Mouse (Mus musculus) gastrocnemius, adult 8-10 months (tissue): ENCODE results near the gene Ranbp3. TPM values are rescaled to one million over a fixed set of nuclear protein-coding genes. Genes with fewer than 3 reads are reported as not detected.
"Not testable (repeated sequence)": the region's sequence is repeated elsewhere in the genome, so short reads cannot be mapped to it uniquely, and the experiment has no call there.

ENCODE experiments used
- DNase-seq, 2 experiments: peaks; one replicate each; pipeline ENCODE4 v3.0.0; 2022; ENCODE audit warnings: low spot score in 2 of 2
- total RNA-seq, 4 experiments: library from RNA; stranded (reverse); gene quantifications; 2 replicates each; pipeline ENCODE4 v1.2.4; 2022

The Ranbp3 gene
- total RNA-seq = 10 to 100 TPM; 36.5 to 40.7 (median 39.7) TPM

DNA sequence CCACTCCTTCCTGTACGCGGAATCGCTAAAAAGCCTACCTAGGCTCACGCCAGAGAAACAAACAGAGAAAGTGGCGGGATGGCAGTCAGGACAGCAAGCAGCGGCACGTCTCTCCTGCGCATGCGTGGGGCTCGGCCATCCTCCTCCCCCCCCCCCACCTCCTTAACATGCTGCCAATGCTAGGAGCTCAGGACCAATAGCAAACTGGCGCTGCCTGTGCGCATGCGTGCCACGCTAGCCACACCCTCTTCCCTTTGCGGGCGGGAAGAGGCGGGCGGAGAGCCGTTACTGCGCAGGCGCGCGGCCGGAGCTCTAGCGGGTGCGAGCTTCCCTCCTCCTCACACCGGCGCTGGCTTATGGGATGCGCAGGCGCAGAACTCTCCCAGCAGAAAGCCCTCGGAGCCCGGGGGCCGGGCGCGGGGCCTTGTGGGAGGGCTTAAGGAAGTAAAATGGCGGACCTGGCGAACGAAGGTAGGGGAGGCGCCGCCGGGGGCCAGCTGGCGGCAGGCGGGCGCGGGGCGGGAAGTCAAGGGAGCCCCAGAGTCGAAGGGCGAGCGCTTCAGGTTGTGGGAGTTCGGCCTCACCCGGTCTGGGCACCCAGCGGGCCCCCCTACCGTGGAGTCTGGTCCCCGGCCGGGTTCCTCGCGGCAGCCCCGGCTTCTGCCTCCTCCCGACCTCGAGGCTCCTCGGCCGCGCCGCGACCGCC is at the start of gene Ranbp3:
Gene Ranbp3 (plus strand): TSS at position 354 of the 706 bp plus-strand sequence.
- peak; percentile 98 to 100 for DNase-seq

DNA sequence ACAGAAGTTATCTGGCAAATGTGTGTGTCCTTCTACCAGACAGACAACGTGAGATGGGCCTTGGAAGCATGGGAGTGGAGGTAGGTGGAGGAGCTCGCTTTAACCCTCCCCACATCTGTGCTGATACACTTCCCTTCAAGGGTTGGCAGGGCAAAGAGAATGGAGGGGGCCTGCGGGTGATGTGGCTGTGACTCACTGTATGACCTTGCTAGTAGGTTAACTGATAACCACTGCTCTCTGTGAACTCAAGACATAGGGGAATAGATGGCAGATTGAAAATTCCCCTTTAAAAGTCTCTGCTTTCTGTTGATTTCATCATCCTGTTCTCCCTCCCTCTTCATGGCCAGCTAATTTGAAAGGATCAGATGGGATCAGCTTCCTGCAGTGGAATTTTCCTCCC is 47.6 kb upstream of the Ranbp3 start:
- no peak for DNase-seq

DNA sequence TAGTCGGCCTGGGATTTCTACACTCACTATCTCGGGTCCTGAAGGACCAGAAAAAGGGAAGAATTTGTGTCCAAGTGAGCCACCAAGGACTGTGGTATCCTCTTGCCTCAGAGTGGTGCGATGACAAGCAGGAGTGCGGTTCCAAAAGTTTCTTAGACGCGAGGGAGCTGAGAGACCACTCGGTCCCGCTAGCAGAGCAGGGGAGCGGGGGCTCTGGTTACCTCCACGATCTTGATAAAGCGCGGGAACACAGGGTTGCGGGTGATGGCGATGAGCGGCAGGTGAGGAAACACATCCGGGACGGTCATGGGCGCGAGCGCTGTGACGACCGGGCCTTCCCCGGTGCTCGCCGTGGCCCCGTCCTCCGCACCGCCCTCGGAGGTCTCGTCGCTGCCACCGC is 46.8 kb upstream of the Ranbp3 start:
- DNase-seq = no peak

DNA sequence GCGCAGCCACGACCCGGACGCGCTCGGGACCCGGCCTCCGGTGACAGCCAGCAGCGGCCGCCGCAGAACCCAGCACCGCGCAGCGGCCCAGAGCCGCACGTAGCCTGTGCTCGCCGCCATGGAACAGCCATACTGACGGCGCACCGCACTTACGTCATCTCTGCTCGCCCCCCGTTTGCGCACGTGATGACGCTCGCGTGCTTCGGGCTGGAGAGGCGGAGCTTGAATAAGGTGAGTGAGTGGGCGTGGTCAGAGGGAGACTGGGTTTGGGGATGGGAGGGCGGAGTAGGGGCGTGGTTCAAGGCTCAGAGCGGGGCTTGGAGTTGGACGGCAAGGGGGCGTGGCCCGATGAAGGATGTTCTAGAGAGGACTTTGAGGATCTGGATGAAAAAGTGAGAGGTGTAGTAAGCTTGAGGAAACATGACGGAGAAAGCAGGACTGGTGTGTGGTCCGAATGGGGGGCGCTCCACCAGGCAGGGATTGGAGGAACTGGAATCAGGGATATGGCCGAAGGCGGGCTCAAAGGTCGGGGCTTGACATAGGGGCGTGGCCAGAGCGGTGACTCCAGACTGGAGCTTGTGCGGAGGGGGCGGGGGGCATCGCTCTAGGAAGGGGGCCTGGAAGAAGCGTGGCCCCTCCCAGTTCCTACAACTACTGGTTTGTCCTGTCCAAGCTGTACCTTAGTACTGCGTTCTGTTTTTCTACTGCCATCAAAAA is 46.2 kb upstream of the Ranbp3 start, which contains the start of gene Lonp1:
Gene Lonp1 (minus strand): TSS at position 134 of the 717 bp plus-strand sequence.
- DNase-seq = peak; percentile 90 to 91

DNA sequence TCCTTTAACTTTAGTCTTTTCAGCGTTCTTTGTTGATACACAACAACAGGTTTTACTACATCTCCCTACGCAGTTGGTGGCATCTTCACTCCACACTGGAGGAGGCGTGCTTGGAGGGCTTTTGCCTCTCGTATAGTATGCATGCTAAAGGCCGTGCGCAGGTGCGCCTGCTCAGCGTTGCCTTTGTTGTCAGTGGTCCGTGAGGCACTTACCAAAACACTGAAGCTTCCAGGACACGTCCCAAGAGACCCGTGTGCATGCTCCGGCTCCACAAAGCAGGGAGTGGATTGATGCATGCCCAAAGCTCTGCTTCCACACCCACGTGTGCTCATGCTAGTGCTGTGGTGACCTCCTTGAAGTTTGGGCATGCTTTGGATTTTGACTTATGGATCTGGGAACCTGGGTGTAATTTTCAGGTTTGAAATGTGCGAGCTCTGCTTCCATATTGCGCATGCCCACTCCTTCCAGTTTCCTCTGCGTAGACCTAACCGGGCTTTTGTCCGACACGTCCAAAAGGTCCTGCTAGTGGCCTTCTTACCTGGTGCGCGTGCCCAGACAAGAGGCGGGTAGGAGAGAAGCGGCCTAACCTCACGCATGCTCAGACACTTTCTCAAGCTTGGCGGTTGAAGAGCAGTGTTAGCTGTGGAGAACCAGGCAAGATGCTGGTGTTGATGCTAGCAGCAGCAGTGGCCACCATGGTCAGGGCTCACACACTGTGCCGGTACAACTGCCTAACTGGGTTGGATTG is 45.4 kb upstream of the Ranbp3 start, which contains the start of gene Catsperd:
Gene Catsperd (plus strand): TSS at position 614 of the 748 bp plus-strand sequence.
- no peak for DNase-seq

DNA sequence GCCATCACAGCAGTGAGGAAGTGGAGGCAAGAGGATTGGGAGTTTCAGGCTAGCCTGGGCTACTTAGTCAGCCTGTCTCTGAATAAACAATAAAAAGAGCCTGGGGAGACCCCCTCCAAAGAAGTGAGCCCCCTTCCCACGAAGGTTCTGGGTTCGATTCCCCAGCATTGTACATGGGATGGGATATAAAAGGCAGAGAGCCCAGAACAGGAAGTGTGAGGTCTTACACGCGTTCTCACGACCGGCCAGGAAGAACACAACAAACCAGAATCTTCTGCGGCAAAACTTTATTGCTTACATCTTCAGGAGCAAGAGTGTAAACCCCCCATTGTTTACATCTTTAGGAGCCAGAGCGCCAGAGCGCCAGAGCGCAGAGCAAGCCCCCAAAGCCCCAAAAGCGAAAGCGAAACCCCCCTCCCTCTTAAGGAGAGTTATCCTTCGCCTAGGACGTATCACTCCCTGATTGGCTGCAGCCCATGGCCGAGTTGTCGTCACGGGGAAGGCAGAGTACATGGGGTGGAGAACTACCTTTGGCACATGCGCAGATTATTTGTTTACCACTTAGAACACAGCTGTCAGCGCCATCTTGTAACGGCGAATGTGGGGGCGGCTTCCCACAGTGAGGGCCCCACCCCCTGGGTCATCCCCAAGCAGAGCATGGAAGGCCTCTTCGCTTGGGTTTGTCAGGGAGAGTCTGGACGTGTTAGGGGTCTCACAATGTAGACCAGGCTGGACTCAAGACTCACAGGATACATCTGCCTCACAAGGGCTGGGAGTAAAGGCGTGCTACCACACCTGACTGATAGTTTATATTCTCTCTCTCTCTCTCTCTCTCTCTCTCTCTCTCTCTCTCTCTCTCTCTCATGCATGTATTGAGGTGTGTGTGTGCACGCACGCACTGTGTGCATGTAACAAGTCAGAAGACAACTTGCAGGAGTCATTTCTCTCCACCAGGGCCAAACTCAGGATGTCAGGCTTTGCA is 43.0 kb upstream of the Ranbp3 start:
- DNase-seq = not testable (repeated sequence)

DNA sequence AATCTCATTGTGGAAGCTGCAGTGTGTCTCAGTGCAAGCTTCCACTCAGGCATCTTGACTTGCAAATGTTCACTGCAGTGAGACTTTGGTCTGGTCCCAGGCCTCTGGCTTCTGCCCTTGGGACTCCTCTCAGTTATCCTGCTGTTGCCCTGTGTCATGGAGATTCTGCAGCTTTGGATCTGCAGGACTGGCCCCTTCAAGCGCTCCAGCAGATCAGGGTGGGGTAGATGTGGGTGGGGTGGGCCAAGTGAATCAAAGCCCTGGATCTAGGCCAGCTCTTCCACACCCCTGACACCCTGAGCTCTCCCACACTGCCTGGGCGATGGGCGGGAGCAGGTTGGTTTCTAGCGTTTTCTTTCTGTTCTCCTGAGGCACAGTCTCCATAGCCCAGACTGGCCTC is 41.3 kb upstream of the Ranbp3 start:
- DNase-seq = no peak

DNA sequence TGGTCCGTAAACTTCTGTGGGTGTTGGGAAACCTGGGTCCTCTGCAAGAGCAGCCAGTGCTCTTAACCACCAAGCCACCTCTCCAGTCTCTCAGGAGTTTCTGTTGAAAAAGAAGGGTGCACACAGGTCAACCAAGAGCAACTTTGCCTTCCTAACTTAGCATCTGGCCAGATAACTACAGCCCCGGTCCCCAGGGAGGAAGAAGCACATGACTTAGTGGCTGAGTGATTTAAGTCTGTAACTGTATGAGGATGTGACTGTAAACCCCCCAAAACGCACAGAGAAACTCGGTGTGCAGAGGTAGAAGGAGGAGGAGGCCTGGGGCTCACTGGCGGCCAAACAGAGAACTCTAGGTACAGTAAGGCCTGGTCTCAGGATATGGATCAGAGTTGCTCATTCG is 39.1 kb upstream of the Ranbp3 start:
- DNase-seq = no peak

DNA sequence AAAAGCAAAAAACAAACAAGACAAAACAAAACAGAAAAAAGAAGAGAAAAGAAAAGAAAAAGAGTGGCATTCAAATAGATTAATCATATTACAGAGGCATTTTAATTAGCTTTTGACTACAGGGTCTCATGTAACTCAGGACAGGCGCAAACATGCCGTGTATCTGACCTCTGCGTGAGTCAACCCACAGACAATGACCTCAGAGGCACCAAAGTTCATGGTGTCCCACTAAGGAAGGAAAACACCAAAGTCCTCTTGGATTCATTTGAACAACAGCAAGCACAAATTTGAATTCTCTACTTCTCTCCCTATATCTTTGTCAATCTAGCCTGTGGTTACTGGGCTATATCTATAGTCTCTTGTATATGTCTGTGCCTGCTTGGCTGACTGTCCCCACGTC is 29.9 kb upstream of the Ranbp3 start:
- no peak for DNase-seq

DNA sequence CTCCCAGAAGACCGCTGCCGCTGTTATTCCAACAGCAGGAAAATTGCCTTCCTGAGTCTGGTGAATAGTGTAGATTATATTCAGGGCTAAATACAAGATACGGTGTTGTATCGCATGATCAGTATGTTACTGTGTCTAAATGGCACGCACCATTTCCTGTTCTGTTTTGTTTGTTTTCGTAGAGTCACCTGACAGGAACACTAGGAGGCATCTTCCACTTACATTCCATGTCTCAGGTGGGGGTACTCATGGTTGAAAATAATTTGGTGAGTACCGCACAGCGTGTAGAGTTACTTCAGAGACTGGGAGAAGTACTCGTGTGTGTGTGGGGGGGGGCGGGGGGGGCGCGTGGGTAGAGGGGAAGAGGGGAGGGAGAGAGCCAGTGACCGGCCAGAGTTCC is 25.5 kb upstream of the Ranbp3 start:
- DNase-seq = no peak

DNA sequence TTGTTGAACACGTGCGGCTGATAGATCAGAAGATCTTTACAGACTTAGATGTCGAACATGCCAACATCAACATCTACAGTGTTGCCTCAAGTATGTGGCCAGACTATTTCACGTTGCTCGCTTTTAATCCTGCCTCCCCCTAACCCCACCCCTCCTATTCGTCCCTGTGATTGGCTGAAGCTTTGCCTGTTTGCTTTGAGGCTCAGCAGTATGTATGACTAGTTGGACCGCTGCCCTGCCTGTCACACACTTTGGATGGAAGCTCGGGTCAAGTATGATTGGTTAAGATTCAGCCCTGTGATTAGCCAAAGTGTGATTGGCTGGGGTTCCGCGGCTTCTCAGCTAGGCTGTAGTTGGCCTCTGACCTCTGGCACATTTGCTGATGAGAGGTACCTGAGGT is 21.3 kb upstream of the Ranbp3 start:
- no peak for DNase-seq

DNA sequence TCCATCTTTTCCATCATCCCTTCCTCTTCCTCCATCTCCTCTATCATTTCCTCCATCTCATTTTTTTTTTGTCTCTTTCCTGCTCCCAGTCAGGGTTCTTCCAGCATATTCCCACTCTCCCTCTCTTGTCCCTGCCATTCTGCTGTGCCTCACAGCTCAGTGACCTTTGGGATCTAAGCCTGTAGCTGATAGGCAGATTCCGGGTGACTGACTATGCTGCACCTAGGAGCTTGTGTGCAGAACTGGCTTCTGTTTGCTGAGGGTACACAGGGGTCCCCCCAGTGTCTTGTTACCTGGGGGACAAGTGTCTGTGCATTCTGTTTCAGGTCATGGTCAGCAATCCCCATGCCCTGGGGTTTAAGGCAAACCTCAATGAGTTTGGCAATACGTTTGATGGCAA is 18.3 kb upstream of the Ranbp3 start:
- DNase-seq = no peak

DNA sequence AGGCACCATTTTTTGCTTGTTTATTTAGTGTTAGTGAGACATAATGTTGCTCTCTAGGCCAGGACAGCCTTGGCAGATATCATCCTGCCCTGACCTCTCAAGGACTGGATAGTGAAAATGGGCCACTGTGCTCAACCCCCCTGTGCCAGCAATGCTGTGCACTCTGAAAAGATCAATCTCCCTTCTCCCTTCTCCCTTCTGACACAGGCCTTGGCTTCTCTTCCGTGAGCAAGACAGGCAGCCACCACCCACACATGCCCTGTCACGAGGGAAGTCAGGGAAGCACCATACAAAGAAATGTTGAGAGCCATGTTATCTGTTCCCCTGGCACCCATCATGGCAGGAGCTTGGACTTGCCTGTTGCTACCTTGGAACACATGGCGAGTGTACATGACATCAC is 17.8 kb upstream of the Ranbp3 start:
- DNase-seq = no peak

DNA sequence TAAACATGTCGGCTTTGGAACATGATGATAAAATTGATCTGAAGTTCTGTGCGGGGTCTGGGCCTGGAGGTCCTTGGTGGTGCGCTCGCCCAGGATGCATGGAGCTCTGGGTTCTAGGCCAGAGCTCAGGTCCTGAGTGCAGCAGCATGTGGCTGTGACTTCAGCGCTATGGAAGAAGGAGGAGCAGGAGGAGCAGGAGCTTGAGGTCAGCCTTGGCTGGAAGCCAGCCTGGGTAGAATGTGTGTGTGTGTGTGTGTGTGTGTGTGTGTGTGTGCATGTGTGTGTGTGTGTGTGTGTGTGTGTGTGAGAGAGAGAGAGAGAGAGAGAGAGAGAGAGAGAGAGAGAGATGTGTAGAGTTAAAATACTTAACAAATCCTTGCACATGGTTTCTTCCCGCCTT is 16.9 kb upstream of the Ranbp3 start:
- DNase-seq = no peak

DNA sequence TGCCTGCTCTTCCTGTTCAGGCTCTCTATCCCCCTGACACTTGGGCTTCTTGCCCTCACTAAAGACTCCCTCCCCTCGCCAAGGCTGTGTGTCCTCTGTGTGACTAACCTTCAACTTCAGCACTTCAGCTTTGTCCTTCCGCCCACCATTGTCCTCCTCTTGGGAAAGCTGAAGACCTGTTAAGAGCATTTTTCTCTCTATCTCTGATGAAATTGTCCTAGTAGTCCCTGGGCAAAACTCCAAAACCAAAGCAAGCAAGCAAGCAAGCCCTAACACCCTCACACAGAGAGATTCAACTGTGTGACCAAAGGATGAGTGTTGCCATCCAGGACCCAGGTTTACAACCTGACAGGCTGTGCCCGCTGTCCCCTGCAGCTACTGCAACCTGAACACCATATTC is 9.4 kb upstream of the Ranbp3 start:
- no peak for DNase-seq

DNA sequence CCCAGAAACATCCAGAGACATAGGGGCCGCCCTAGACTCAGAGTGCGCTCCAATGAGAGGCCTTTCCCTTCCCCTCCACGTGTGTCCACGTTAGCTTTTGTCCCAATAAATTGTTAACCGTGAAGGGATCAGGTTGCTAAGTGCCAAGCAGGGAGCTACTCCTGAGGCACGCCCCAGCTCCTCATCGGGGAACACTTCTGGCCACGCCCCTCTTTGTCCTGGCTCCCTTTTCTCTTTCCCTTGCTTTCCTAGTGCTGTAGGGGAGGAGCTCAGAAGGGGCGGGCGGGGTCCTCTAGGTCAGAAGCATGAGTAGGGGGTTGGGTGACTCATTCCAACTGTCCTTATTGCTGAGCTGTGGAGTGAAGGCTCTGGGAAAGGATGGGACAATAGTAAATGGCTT is 8.8 kb upstream of the Ranbp3 start:
- no peak for DNase-seq

DNA sequence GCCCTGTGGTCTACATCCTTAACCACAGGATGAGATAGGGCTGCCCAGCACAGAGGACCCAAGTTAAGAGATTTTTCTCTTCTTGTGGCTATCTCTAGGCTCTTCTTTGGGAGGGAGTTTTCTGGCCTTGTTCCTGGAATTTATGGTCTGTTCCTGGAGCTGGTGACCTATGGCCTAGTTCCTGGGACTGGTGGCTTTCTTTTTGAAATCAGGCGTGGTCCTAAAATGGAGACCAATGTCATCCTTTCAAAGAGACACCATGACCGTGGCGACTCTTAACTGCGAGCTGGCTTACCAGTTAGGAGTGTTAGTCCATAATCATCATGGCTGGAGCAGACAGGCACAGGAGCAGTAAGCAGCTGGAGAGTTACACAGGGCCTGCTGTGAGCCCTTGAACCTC is 6.7 kb upstream of the Ranbp3 start:
- DNase-seq = no peak

DNA sequence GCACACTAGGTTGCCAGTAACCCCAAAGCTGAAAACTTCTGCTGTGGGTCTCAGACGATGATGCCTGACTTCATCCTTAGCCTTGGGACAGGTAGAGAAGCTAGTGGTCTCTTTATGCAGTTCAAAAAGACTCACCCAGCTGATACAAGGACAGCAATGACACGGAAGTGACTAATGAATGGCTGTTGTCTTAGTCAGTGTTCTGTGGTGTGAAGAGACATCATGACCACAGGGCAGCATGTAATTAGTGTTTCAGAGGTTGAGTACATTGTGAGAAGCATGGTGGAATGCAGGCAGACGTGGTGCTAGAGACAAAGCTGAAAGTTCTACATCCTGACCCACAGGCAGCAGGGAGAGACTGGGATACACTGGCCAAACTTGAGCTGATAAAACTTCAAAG is 5.5 kb upstream of the Ranbp3 start:
- DNase-seq = no peak

DNA sequence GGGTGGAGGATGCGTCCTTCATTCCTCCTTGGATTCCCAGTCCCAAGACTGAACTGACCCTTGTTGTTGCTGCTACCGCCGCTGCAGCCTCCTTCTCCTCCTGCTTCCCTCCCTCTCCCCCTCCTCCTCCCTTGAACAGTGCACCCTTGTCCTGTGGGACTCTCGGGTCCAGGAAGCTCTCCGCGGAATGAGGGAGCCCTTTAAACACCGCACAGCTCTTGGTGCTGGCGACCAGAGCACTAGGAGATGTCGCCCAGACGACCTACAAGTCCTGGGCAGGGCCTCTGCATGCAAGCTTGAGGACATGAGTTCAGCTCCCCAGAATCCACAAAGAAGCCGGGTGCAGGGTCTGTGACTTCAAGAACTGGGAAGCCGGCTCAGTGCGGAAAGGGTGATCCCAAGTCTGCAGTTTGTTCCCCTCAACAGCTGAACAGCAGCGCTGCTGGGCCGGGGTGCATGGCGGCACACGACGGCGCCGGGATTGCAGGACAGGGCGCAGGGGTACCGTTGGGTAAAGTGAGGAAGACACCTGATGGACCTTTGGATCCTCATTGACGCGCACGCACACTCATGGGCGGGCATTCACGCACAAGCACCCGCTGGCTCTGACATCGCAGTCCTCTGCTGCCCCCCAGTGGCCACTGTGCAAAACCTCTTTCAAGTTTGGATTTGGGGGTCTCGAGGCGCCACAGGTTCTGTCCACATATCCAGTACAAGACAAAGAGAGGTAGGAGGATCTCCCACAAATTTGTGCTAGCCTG is 4.5 kb upstream of the Ranbp3 start:
- peak; percentile 12 to 48 for DNase-seq

DNA sequence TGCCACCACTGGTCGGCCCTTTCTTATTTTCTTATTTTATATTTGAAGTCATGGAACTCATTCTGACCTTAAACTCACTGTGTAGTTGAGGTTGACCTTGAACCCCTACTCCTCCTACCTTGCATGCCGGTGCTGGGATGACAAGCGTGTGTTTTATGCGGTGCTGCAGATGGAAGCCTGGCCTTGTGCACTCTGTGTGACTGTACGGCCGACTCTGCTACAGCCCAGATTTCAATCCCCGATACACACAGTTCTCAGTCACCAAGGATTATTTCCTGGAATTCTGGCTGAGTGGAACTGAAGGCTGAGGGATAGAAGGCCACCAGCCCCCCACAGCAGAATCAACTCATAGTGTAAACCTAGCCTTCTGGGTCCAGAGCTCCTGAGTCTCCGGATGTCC is 3.3 kb upstream of the Ranbp3 start:
- DNase-seq = no peak
